Mouse (Mus musculus) stomach, embryonic 14.5 days (tissue): Measurements from ENCODE around the gene Tigar. TPM values are rescaled to one million over a fixed set of nuclear protein-coding genes. Genes with fewer than 3 reads are reported as not detected.

ENCODE experiments used
- ATAC-seq: fragments of 200-750 bp; cut with Nextera tagmentation; 2 replicates; pipeline ENCODE4 v1.8.0; 2017; ENCODE audit warnings: low read depth, moderate TSS enrichment; ENCODE audit not compliant: insufficient number of reproducible peaks, insufficient read depth, low FRiP score
- H3K27ac ChIP-seq: fragments of 300-500 bp; sonication (generic); 2 replicates; pipeline ENCODE4 v1.5.1; 2014; ENCODE audit warnings: mild to moderate bottlenecking, low read length, moderate library complexity, mixed read lengths
- H3K27me3 ChIP-seq: fragments of 300-500 bp; sonication (generic); 2 replicates; pipeline ENCODE4 v1.6.1; 2014; ENCODE audit warnings: low read length, control low read depth, mixed read lengths; ENCODE audit not compliant: control insufficient read depth, insufficient read depth
- H3K36me3 ChIP-seq: fragments of 300-500 bp; sonication (generic); 2 replicates; pipeline ENCODE4 v1.6.1; 2014; ENCODE audit warnings: mild to moderate bottlenecking, control low read depth, low read length, moderate library complexity, mixed read lengths; ENCODE audit not compliant: control insufficient read depth, insufficient read depth
- H3K4me1 ChIP-seq: fragments of 300-500 bp; sonication (generic); 2 replicates; pipeline ENCODE4 v1.6.1; 2014; ENCODE audit warnings: low read length, control low read depth, mixed read lengths; ENCODE audit not compliant: control insufficient read depth, insufficient read depth
- H3K4me2 ChIP-seq: fragments of 300-500 bp; sonication (generic); replicated peaks from 2 replicates; pipeline ENCODE4 v1.6.1; 2014; ENCODE audit warnings: low read depth, low read length, control low read depth
- H3K4me3 ChIP-seq: fragments of 300-500 bp; sonication (generic); 2 replicates; pipeline ENCODE4 v1.5.1; 2014; ENCODE audit warnings: low read depth, low read length, control low read depth
- H3K9ac ChIP-seq: fragments of 300-500 bp; sonication (generic); replicated peaks from 2 replicates; pipeline ENCODE4 v1.6.1; 2014; ENCODE audit warnings: low read depth, mild to moderate bottlenecking, control low read depth, low read length, moderate library complexity, mixed read lengths
- H3K9me3 ChIP-seq: fragments of 300-500 bp; sonication (generic); 2 replicates; pipeline ENCODE4 v1.6.1; 2016; ENCODE audit warnings: low read depth, low read length, control low read depth; ENCODE audit not compliant: control insufficient read depth
- WGBS: fragments of 180-500 bp; shearing (Covaris S2); extraction: QIAGEN DNeasy Blood & Tissue Kit; methylation state at CpG from one replicate; pipeline ENCODE4 v1.1.7; 2014; 5-methylcytosine and 5-hydroxymethylcytosine counted together
- polyA plus RNA-seq: library from polyadenylated mRNA; unstranded; fragments of >200 nt; fragmentation: Nextera tagmentation; extraction: Ambion mirVana; gene quantifications from 2 replicates; pipeline ENCODE4 v1.2.1, GENCODE M21; 2014

Gene Tigar
- polyA plus RNA-seq, 1 experiment from 2014 or later = 3.8 TPM

DNA sequence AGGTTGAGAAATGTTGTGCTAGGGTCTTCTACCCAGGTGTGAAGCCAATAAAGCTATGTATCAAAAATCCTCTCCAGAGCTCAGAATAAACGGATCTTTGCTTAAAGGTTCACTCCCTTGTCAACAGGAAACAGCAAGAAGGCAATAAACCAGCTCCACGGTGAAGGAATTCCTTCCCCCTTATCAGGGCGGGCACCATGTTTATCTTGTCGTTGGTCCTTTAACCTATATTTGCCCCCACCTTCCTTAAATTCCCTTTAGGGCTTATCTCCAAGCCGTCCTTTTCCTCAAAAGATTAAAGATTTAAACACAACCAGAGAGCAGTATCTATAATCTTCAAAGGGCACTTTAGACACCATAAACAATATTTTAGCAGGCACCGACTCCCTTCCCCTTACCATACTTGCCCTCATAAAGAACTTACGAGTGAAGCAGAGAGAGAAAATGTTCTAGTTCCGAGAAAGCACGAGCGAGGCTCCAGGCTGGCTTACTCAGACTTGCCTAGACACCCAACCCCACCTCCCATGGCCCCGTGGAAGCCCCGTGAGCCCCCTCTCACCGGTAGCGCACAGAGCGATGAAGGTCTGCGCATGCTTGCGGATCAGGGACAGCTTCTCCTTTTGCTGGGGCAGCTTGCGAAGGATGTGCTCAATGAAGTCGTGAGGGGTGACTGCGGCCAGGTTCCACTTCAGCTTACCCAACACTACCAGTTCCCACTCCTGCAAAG lies 36.3 kb upstream of the Tigar start:
- Histone ChIP-seq H3K36me3 (peaks cover 45% of the 10 kb centered on the region), H3K4me1 (peaks cover 39% of the 10 kb centered on the region), H3K9me3 (no peaks in the 10 kb centered on the region), H3K4me2 (no peak overlapping the region), H3K9ac (no peak overlapping the region), H3K27me3 (no peaks in the 10 kb centered on the region), H3K27ac (no peak overlapping the region), H3K4me3 (no peak overlapping the region)
- 43% methylated on average over 20 of the region's 20 CpGs for WGBS
- ATAC-seq = no peak

DNA sequence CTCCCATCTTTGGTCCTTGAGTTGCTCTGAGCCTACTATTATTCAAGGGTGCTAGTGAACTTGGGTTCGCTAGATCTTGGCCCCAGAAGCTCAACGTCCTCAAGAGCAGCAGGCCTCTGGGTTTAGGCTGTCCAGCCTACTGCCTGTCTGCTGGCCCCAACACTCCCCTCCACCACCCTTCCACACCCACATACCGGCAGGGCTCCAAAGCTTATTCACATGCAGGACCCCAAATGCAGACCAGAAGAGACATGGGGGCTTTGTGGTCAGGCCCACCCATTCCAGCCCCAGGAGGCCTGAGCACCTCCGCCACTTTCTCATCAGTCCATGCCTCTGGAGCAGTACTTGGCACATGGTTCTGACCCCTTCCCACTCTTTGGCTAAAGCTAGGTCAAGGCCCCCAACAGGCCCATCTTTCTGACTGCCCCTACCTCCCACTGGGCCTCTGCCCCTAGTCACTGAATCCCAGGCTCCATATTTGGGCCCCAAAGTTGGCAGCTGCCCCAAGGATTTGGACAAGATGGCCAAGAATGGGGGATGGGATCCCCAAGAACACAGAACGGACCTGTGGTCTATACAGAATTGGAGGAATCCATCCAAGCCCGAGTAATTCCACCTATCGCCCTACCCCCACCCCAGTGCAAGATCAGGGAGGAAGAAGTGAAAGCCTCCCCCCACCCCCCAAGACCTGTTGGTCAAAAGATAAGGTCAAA lies 34.4 kb upstream of the Tigar start:
- H3K9ac ChIP-seq = no peak overlapping the region
- ATAC-seq = no peak
- WGBS = 78% methylated on average over 7 of the region's 7 CpGs
- no peak overlapping the region for H3K4me3 ChIP-seq
- no peak overlapping the region for H3K27ac ChIP-seq
- H3K9me3 ChIP-seq = no peaks in the 10 kb centered on the region
- no peak overlapping the region for H3K4me2 ChIP-seq
- no peaks in the 10 kb centered on the region for H3K27me3 ChIP-seq
- H3K4me1 ChIP-seq = peaks cover 39% of the 10 kb centered on the region
- H3K36me3 ChIP-seq = peaks cover 64% of the 10 kb centered on the region

DNA sequence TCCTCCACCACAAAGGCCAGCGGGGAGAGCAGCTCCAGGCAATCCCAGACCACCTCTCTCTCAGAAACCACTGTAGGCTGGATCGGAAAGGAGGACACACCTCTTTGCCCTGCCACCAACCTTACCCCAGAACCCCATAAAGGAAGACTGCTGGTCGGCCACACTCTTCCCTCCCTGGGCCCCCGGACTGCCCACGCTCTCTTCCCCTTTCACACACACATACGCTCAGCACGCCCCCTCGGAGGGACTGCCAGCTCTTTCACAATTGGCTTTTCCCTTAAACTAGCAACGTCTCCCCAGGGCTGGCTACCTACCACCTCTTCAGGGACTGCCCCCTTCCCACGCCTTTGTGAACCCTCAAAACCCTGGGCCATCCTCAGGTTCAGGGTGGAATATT lies 33.8 kb upstream of the Tigar start:
- ATAC-seq = no peak
- Histone ChIP-seq H3K27ac (no peak overlapping the region), H3K9ac (no peak overlapping the region), H3K4me3 (no peak overlapping the region), H3K4me1 (peaks cover 33% of the 10 kb centered on the region), H3K27me3 (no peaks in the 10 kb centered on the region), H3K36me3 (peaks cover 67% of the 10 kb centered on the region), H3K9me3 (no peaks in the 10 kb centered on the region), H3K4me2 (no peak overlapping the region)
- WGBS = 77% methylated on average over 10 of the region's 10 CpGs

DNA sequence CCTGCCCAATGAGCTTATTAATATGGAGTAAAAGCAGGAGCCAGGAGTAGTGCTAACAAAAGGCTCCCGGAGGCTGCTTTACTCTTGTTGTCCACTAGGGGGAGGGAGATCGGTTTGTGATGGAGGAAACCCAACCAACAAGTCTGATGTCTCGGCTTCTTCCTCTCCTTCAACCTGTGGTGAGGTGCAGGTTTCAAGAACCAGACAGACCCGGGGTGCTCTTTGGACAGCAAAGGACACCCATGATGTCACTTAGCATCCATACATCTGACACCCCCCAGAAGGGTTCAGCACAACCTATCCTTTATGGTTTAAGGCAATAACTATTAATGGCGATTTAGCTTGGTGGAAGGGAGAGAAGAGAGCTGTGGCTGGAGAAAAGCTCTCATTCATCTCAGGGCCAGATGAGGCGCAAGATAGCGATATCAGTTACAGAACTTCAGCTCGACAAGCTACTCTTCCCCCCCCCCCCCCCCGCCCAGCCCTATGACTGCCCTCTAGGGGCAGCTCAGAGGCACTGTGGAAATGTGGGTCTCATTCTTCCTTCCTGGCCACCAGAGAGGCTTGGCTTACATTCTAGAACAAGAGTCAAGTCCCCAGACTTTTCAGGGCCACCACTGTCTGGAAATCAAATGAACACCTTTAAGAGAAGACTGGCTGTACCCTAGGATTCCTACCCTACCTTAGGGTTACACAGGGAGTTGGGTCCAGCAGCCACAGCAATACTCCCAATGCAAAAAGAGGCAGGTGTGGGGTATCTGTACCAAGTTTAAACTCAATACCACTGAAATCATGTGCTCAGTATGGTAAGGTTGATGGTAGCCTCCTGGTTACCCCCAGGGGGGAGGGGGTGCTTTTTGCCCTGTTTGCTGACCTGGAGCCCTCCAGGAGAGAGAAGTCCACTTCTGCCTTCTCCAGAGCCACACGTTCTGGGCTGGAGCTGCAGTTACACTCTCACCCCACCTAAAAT lies 33.1 kb upstream of the Tigar start:
- H3K27ac ChIP-seq = no peak overlapping the region
- peaks cover 27% of the 10 kb centered on the region for H3K4me1 ChIP-seq
- H3K4me2 ChIP-seq = 0 out of 2 replicates have a peak overlapping the region, but pooled peaks have one; percentile 5
- WGBS = 25% methylated on average over 9 of the region's 10 CpGs
- H3K9ac ChIP-seq = no peak overlapping the region
- H3K27me3 ChIP-seq = no peaks in the 10 kb centered on the region
- peaks cover 74% of the 10 kb centered on the region for H3K36me3 ChIP-seq
- H3K4me3 ChIP-seq = no peak overlapping the region
- ATAC-seq = 0 out of 2 replicates have a peak, but pooled peaks have one; percentile 5
- H3K9me3 ChIP-seq = no peaks in the 10 kb centered on the region

DNA sequence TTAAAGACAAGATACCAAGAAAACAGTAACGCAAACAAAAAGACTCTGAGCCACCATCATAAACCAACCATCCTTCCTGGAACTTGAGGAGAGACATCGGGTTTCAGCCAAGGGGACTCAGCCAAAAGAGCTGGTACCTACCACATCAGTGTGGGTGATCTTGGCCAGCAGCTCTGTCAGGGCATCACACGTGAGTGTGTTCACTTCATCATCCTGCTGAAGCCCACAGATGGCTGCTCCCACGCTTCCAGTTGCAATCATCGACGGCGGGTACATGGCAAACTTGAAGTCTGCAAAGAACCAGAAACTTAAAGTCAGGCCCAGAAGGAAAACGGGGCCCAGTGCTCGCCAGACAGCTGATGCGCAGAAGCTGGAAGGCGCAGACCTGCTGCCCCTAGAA lies 29.6 kb upstream of the Tigar start:
- Histone ChIP-seq H3K9ac (no peak overlapping the region), H3K27me3 (no peaks in the 10 kb centered on the region), H3K4me1 (peaks cover 2% of the 10 kb centered on the region; the same call in 1 of the 2 replicates), H3K27ac (no peak overlapping the region), H3K4me3 (no peak overlapping the region), H3K36me3 (peaks cover 70% of the 10 kb centered on the region), H3K4me2 (no peak overlapping the region), H3K9me3 (no peaks in the 10 kb centered on the region)
- WGBS = 90% methylated on average over 11 of the region's 11 CpGs
- ATAC-seq = no peak

DNA sequence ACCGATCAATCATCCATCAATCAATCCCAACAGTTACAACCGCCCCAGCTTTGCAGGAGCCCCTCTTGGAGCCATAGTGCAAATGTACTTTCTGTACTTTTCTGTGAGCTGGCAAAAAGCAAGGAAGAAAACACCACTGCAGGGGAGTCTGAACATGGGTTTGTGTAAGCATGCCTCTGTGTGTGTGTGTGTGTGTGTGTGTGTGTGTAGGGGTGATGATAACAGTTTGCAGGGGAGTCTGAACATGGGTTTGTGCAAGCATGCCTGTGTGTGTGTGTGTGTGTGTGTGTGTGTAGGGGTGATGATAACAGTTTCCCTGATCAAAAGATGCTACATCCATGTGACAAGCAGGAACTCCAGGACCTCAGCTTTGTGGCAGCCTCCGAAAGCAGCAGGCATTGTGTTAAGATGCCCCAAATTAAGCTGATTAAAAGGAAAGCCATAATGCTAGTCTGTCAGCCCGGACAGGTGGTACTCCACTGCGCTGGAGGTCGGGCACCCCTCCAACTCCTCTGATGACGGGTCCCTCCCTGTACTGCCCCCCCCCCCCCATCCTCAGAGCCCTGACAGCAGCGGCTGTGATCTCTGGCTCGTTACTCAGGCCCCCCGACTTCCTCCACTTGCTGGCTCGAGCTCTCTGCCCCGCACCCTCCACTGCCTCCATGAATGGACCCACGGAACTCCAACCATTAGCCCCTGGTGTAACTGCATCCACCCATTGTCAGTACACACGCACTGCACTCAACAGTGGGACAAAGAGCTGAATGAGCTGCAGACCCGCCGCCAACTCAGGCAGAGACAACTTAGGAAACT lies 24.3 kb upstream of the Tigar start:
- H3K36me3 ChIP-seq = peaks cover 81% of the 10 kb centered on the region
- ATAC-seq = no peak
- 70% methylated on average over 16 of the region's 16 CpGs for WGBS

DNA sequence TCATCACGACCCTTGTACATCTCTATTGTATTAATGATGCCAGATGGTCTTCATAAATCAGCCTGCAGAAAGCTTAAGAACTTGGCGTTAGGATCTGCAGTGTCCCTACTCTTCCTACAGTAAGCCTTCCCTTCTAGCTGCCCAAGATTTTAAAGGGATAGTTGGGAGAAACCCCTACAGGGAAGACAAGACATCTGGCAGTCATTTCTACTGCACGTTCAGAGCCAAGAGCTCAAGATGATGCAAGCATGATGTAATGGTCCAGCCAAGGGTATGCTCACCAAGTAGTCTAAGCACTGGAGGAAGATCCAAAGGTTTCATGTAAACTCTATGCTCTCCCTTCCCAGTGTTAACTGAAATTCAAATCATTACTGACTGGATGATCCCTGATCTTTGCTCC lies 23.4 kb upstream of the Tigar start:
- Histone ChIP-seq H3K4me1 (no peaks in the 10 kb centered on the region), H3K36me3 (peaks cover 76% of the 10 kb centered on the region), H3K9me3 (no peaks in the 10 kb centered on the region), H3K27ac (no peak overlapping the region), H3K4me3 (no peak overlapping the region), H3K9ac (no peak overlapping the region), H3K4me2 (no peak overlapping the region), H3K27me3 (no peaks in the 10 kb centered on the region)
- 68% methylated on average over 3 of the region's 3 CpGs for WGBS
- ATAC-seq = no peak

More for the DNA sequence above, 24.3 kb upstream of the Tigar start:
- no peak overlapping the region; the same call in 1 of the 2 replicates for H3K9ac ChIP-seq
- no peaks in the 10 kb centered on the region for H3K9me3 ChIP-seq
- no peak overlapping the region for H3K4me2 ChIP-seq
- no peaks in the 10 kb centered on the region for H3K4me1 ChIP-seq
- H3K27ac ChIP-seq = no peak overlapping the region
- H3K4me3 ChIP-seq = no peak overlapping the region
- no peaks in the 10 kb centered on the region for H3K27me3 ChIP-seq
